In genomic region chr9:84356167-84356566, GRCm38 (mm10) we compare ENCODE assay signal across 17 mouse cellular contexts.
"Had no signal": no experiment of that assay in that cellular context is flagged by ENCODE, and none has a peak within 500 bp of the region (broad histone marks: within the 10 kb centered on the region; RNA-seq: fewer than 3 reads in every experiment).

No protein-coding gene starts in this region.

- H3K4me2 ChIP-seq: lung, embryonic 15.5 days; midbrain, embryonic 11.5 days; midbrain, embryonic 13.5 days; midbrain, embryonic 15.5 days; neural tube, embryonic 12.5 days; stomach, embryonic 15.5 days had no signal

- H3K4me1 ChIP-seq: lung, embryonic 15.5 days; megakaryocyte, embryonic 14.5 days; midbrain, embryonic 15.5 days; stomach, embryonic 15.5 days had no signal

- ATAC-seq: lung, postnatal 0 days; midbrain, embryonic 13.5 days; midbrain, embryonic 15.5 days had no signal

- H3K4me3 ChIP-seq: lung, embryonic 15.5 days; megakaryocyte, embryonic 14.5 days; midbrain, embryonic 13.5 days; midbrain, embryonic 15.5 days; neural tube, embryonic 12.5 days; stomach, embryonic 15.5 days had no signal

- H3K9me3 ChIP-seq: lung, embryonic 15.5 days; megakaryocyte, embryonic 14.5 days; midbrain, embryonic 13.5 days; midbrain, embryonic 15.5 days; neural tube, embryonic 12.5 days; stomach, embryonic 15.5 days had no signal

- H3K27me3 ChIP-seq: lung, embryonic 15.5 days; megakaryocyte, embryonic 14.5 days; midbrain, embryonic 13.5 days; midbrain, embryonic 15.5 days; neural tube, embryonic 12.5 days; stomach, embryonic 15.5 days had no signal

- H3K36me3 ChIP-seq: lung, embryonic 15.5 days; midbrain, embryonic 13.5 days; midbrain, embryonic 15.5 days; neural tube, embryonic 12.5 days; stomach, embryonic 15.5 days had no signal

- DNase-seq: lung, adult 2 months; lung, postnatal 14 days; lung, postnatal 36 days; right cerebral cortex, postnatal 14 days; thymus, adult 2 months; thymus, postnatal 25 days; thymus, postnatal 4 days had no signal

- H3K9ac ChIP-seq: lung, embryonic 15.5 days; midbrain, embryonic 13.5 days; midbrain, embryonic 15.5 days; neural tube, embryonic 12.5 days; stomach, embryonic 15.5 days had no signal

- H3K27ac ChIP-seq: lung, embryonic 15.5 days; macrophage; midbrain, embryonic 13.5 days; midbrain, embryonic 15.5 days; neural tube, embryonic 12.5 days; stomach, embryonic 15.5 days; stomach, postnatal 0 days had no signal
